In the genomic region with DNA sequence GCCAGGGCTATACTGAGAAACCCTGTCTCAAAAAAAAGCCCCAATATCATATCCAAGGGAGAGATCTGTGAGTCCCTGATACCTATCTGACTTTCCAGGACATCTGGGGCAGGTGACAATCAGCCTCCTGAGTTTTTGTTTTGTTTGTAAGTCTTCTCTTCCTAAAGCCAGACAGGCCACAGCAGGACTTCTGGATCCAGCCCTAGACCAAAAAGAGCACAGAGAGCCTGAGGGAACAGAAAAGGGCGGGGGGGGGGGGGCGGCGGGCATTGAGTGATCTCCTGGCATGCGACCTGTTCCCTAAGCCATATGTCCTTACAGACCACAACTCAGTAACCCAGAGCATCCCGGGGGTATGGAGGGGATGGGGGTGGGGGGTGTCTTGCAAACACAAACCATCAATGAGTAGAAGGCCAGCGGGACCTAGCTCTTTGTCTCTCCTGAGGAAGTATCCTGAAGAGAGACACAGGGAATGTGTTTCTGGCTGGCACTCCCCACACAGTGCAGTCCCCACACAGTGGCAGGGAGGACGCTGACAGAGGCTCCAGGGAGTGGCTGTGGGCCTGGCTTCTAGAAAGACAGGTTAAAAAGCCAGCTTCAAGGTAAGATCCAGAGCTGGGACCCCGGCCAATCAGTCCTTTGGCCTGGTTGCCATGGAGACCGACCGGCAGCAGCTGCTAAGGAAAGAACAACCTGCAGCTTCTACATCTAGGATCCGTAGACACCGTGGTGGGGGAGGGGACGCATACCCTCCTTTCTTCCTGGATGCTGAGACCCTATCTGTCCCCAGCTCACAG, we compare ENCODE assay signal across 8 mouse cellular contexts. TPM values are rescaled to one million over a fixed set of nuclear protein-coding genes. Genes with fewer than 3 reads are reported as not detected.
DNase-seq lines count a peak whose midpoint lies in the region; ATAC-seq lines count a peak whose summit lies in the region.

No protein-coding gene starts in this region.

- no peak for ATAC-seq in megakaryocyte progenitor cell, adult 5-6 weeks (replicated peaks; ENCODE audit: poor library complexity)
- no peak for ATAC-seq in CD4-positive, CD25-positive, alpha-beta regulatory T cell, adult 4 months

- peak; percentile 29 for DNase-seq in lung, postnatal 36 days
- DNase-seq in lung, postnatal 10 days, result no peak
- DNase-seq in cerebellum, postnatal 4 days (ENCODE audit: low spot score in 2 of 2), result peak; percentile 53 to 78
- peak; percentile 18 for DNase-seq in kidney, postnatal 14 days
- peak; percentile 70 for DNase-seq in retina, embryonic 14.5 days (ENCODE audit: low spot score)
- DNase-seq in layer of hippocampus, postnatal 14 days (ENCODE audit: low spot score in 2 of 2), result no peak

RNA-seq across cellular contexts. Expression of a gene that starts 18.3 kb away (rescaled TPM):
- total RNA-seq in megakaryocyte progenitor cell, adult 5-6 weeks (2015), result 794 and 868 TPM in 2 replicates
- 1,207 and 1,242 TPM in 2 replicates for total RNA-seq in megakaryocyte progenitor cell, adult 5-6 weeks (2017)
- total RNA-seq in layer of hippocampus, postnatal 14 days (2021), result 100 to 1,000 TPM; 425 to 454 TPM
- 100 to 1,000 TPM in 1 of 2 experiments, 10 to 100 TPM in 1; 80.7 to 125 TPM for polyA plus RNA-seq in CD4-positive, CD25-positive, alpha-beta regulatory T cell, adult 4 months (2017; shearing (Covaris generic))

RNA-seq across cellular contexts. Expression of a gene that starts 46.7 kb away (rescaled TPM):
- 5.2 and 7.3 TPM in 2 replicates for total RNA-seq in megakaryocyte progenitor cell, adult 5-6 weeks (2015)
- total RNA-seq in megakaryocyte progenitor cell, adult 5-6 weeks (2017), result 11.1 and 13.5 TPM in 2 replicates
- total RNA-seq in layer of hippocampus, postnatal 14 days (2021), result 10 to 100 TPM; 47.7 to 54.8 TPM
- polyA plus RNA-seq in CD4-positive, CD25-positive, alpha-beta regulatory T cell, adult 4 months (2017; shearing (Covaris generic)), result 10 to 100 TPM; 21.3 to 56.0 TPM

RNA-seq across cellular contexts. Expression of a gene that starts 53.7 kb away (rescaled TPM):
- 14.0 and 21.2 TPM in 2 replicates for total RNA-seq in megakaryocyte progenitor cell, adult 5-6 weeks (2015)
- 14.5 and 16.2 TPM in 2 replicates for total RNA-seq in megakaryocyte progenitor cell, adult 5-6 weeks (2017)
- 10 to 100 TPM in 1 of 2 experiments, 1 to 10 TPM in 1; 7.8 to 10.9 TPM for total RNA-seq in layer of hippocampus, postnatal 14 days (2021)
- polyA plus RNA-seq in CD4-positive, CD25-positive, alpha-beta regulatory T cell, adult 4 months (2017; shearing (Covaris generic)), result 1 to 10 TPM in 1 of 2 experiments, under 1 TPM in 1; 0.30 to 2.4 TPM

Comparison
In these comparisons a context has a peak if more than half of its experiments do, and no peak if none do; other contexts are left out.
1. DNase-seq: peak in lung, postnatal 36 days (single experiment), cerebellum, postnatal 4 days (2 of 2), kidney, postnatal 14 days (single experiment) and retina, embryonic 14.5 days (single experiment); none in lung, postnatal 10 days (single experiment) and layer of hippocampus, postnatal 14 days (0 of 2).